Comparison of ENCODE assay signal across 18 mouse cellular contexts in the genomic region with DNA sequence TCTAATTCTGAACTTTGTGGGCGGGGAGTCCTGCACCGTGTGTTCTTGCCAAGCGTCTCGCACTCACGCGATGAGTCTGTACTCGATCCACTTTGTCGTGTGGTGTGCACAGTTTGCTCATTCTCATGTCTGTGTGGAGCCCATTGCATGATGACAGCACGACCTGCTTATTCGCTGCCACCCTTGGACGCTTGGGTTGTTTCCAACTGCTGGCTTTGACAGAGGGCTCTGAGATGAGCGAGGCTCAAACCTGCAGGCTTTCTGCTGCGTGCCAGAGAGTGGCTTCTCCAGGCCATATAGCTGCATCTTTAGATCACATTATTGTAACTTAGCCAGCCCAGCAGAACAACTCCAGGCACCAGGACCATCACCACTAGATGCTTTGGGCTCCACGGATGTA. TPM values are rescaled to one million over a fixed set of nuclear protein-coding genes. Genes with fewer than 3 reads are reported as not detected.
DNase-seq lines count a peak whose midpoint lies in the region; ATAC-seq and TF ChIP-seq lines count a peak whose summit lies in the region.
"Had no signal": no experiment of that assay in that cellular context is flagged by ENCODE, and none has a peak within 500 bp of the region (broad histone marks: within the 10 kb centered on the region; RNA-seq: fewer than 3 reads in every experiment).

No protein-coding gene starts in this region.

- DNase-seq in cerebellum, adult 9-11 months = peak; percentile 8
- DNase-seq in cerebellum, adult 9-10 months = no peak
- peak; percentile 30 for DNase-seq in midbrain, postnatal 0 days (ENCODE audit: low spot score)
- peak; percentile 57 to 76 for DNase-seq in cerebellum, postnatal 25 days
- DNase-seq in retina, embryonic 14.5 days (ENCODE audit: low spot score) = no peak
- DNase-seq: adrenal gland, adult 2 months; adrenal gland, postnatal 25 days; forebrain, postnatal 0 days; gastrocnemius, postnatal 14 days; heart, adult 2 months had no signal

- H3K4me3 ChIP-seq in midbrain, postnatal 0 days (ENCODE audit: low read depth, low read length) = no peak overlapping the region
- no peak overlapping the region for H3K4me3 ChIP-seq in midbrain, embryonic 13.5 days (replicated peaks)
- H3K4me3 ChIP-seq: embryonic facial prominence, embryonic 10.5 days; forebrain, embryonic 13.5 days; heart, adult 2 months; hindbrain, embryonic 10.5 days; hindbrain, embryonic 15.5 days had no signal

- H3K36me3 ChIP-seq in midbrain, postnatal 0 days (ENCODE audit: insufficient read depth, low read length) = no peaks in the 10 kb centered on the region
- no peaks in the 10 kb centered on the region for H3K36me3 ChIP-seq in midbrain, embryonic 13.5 days
- H3K36me3 ChIP-seq: embryonic facial prominence, embryonic 10.5 days; hindbrain, embryonic 10.5 days; hindbrain, embryonic 15.5 days had no signal

- no peak overlapping the region for H3K4me2 ChIP-seq in midbrain, postnatal 0 days (ENCODE audit: low read depth, low read length, poor library complexity, severe bottlenecking)
- H3K4me2 ChIP-seq in midbrain, embryonic 13.5 days (replicated peaks) = no peak overlapping the region
- H3K4me2 ChIP-seq: forebrain, embryonic 13.5 days; heart, embryonic 11.5 days; hindbrain, embryonic 15.5 days had no signal

- no peak overlapping the region for H3K9ac ChIP-seq in midbrain, postnatal 0 days (replicated peaks; ENCODE audit: low read length, poor library complexity, severe bottlenecking)
- H3K9ac ChIP-seq in midbrain, embryonic 13.5 days (replicated peaks) = no peak overlapping the region
- H3K9ac ChIP-seq: forebrain, embryonic 13.5 days; forebrain, postnatal 0 days; hindbrain, embryonic 15.5 days had no signal

- no peaks in the 10 kb centered on the region for H3K27me3 ChIP-seq in midbrain, postnatal 0 days (ENCODE audit: insufficient read depth, low read length)
- no peaks in the 10 kb centered on the region for H3K27me3 ChIP-seq in midbrain, embryonic 13.5 days
- H3K27me3 ChIP-seq: forebrain, embryonic 13.5 days; hindbrain, embryonic 15.5 days had no signal

- H3K27ac ChIP-seq in midbrain, postnatal 0 days (ENCODE audit: low read depth, low read length) = no peak overlapping the region
- no peak overlapping the region for H3K27ac ChIP-seq in midbrain, embryonic 13.5 days
- H3K27ac ChIP-seq: embryonic facial prominence, embryonic 10.5 days; forebrain, embryonic 13.5 days; heart, adult 2 months; hindbrain, embryonic 10.5 days; hindbrain, embryonic 15.5 days had no signal

- no peaks in the 10 kb centered on the region for H3K4me1 ChIP-seq in midbrain, postnatal 0 days (ENCODE audit: insufficient read depth, low read length)
- H3K4me1 ChIP-seq in midbrain, embryonic 13.5 days (replicated peaks) = no peaks in the 10 kb centered on the region
- H3K4me1 ChIP-seq: forebrain, embryonic 13.5 days; hindbrain, embryonic 15.5 days had no signal

- TF ChIP-seq CTCF in midbrain, postnatal 0 days (IDR thresholded peaks at IDR 0.05) = no peak

- no peaks in the 10 kb centered on the region for H3K9me3 ChIP-seq in midbrain, postnatal 0 days (ENCODE audit: low read length)
- peaks cover 4% of the 10 kb centered on the region; the same call in 1 of the 2 replicates for H3K9me3 ChIP-seq in midbrain, embryonic 13.5 days
- H3K9me3 ChIP-seq: hindbrain, embryonic 15.5 days had no signal

- WGBS in midbrain, postnatal 0 days = 91% methylated on average over 14 of the region's 14 CpGs
- WGBS in midbrain, embryonic 13.5 days = 91% methylated on average over 14 of the region's 14 CpGs

- no peak for ATAC-seq in midbrain, postnatal 0 days (ENCODE audit: low FRiP score)
- no peak for ATAC-seq in midbrain, embryonic 13.5 days
- ATAC-seq: forebrain, embryonic 13.5 days; forebrain, postnatal 0 days; inflammation-experienced regulatory T-cells, adult 6 months; intestine, postnatal 0 days had no signal

RNA-seq across cellular contexts. Expression of gene Fam43a, which starts 39.1 kb away (rescaled TPM):
- total RNA-seq in midbrain, postnatal 0 days (2014; rRNA removed) = 21.1 and 22.3 TPM in 2 replicates
- 10.1 and 11.5 TPM in 2 replicates for polyA plus RNA-seq in midbrain, postnatal 0 days (2015; fragmentation: Nextera tagmentation; extraction: Ambion mirVana)
- 9.8 and 11.5 TPM in 2 replicates for polyA plus RNA-seq in midbrain, embryonic 13.5 days (2015; fragmentation: Nextera tagmentation; extraction: Ambion mirVana)

RNA-seq across cellular contexts. Expression of gene Lsg1, which starts 51.2 kb away (rescaled TPM):
- total RNA-seq in midbrain, postnatal 0 days (2014; rRNA removed) = 16.5 and 17.5 TPM in 2 replicates
- polyA plus RNA-seq in midbrain, postnatal 0 days (2015; fragmentation: Nextera tagmentation; extraction: Ambion mirVana) = 38.1 and 43.7 TPM in 2 replicates
- 59.1 and 64.7 TPM in 2 replicates for polyA plus RNA-seq in midbrain, embryonic 13.5 days (2015; fragmentation: Nextera tagmentation; extraction: Ambion mirVana)

Comparison
In these comparisons a context has a peak if more than half of its experiments do, and no peak if none do; other contexts are left out.
1. DNase-seq: peak in cerebellum, adult 9-11 months (single experiment), midbrain, postnatal 0 days (single experiment) and cerebellum, postnatal 25 days (2 of 2); none in cerebellum, adult 9-10 months (single experiment) and retina, embryonic 14.5 days (single experiment).